Mouse (Mus musculus): ENCODE measurements around the gene Abca6.

Gene Abca6

DNA sequence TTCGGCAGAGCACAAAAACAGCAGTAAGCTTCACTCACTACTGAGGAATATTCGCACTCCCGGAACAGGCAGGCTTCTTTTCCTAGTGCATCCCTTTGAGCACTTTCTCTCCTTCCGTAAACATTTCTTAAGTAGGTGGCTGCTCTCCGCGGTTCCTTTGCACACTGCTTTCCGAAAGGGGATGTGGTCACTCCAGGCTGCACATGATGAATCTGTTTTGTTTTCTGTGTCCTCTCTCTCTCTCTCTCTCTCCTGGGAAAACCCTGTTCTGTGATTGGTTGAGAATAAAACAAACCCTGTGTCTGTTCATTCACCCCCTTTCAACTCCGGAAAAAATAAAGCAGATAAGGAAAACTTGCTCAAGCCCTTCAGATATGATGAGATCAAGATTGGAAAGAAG lies at the start of gene Abca6:
Gene Abca6, minus strand, starts transcription at position 243 of the 400 bp plus-strand sequence.
- no peak for DNase-seq

DNA sequence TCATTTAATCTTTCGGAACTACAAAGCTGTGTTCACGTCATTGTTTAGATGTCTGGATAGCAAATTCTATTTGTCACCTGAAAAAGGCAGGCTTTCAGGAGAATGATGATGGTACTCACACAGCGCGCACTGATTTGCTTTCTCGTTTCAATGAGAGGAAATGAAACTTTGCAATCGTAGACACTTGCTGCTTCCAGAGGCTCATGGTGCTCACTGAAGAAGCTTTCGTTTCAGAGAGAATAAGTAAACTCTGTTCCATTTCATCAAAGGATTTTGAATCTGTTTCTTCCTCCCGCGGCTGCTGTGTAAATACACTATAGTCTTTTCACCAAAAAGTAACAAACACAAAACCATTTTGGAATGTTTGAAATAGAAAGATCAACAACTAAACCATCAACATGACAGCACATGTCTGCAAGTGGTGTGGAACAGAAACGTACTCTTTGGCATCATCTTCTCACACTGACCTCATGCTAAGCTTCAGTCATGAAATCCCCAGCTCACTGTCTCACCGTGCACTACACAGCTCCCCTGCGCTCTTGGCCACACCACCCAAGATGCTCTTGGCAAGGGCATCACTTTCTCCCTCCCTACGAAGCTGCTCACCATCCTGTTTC lies 46.4 kb upstream of the Abca6 start:
- DNase-seq: no peak

DNA sequence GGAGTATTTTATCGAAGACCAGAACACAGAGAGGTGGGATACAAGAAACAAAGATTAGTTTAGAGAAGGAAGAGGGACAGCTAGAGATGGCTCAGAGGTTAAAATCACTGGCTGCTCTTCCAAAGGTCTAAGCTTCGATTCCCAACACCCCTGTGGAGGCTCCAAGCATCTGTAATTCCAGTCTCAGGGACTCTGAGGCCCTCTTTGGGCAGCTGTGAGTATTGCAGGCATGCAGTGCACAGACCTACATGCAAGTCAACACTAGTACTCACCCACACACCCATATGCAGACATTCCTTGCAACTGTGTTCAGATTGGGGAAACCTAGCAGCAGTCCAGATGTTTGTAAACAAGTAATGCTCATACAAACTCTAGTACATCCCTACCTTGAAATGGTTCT lies 39.0 kb upstream of the Abca6 start:
- DNase-seq: no peak

DNA sequence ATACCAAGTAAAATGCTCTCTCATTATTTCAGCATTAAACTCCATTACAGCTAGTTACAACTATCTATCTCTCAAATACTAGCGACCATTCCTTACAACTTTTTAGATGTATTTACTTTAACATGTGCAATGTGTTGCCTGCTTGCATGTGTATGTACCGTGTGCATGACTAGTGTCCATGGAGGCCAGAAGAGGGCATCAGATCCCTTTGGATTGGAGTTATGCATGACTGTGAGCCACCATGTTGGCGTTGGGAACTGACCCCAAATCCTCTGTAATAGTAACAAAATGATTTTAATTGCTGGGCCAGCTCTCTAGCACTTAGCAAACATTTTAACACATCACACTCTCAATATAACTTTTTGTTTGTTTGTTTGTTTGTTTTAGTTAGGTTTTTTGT lies 36.8 kb upstream of the Abca6 start:
- no peak for DNase-seq

DNA sequence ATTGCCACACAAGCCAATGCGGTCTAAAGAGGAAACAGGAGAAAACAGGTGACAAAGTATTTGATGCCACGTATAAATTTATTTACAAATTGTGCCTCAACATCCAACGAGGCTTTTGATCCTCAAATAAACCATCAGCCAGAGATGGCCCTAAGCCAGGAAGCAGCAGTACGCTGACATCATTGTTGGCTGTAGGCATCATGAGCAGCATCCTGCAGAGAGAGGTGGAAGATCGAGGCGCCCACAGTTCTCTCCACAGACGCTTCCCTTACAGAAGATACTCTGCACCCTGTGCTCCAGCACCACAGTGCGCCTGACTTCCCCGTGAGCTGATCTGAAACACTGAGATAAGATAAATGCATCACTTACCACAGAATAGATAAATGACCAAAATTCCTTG lies 36.1 kb upstream of the Abca6 start:
- peak; percentile 73 for DNase-seq

DNA sequence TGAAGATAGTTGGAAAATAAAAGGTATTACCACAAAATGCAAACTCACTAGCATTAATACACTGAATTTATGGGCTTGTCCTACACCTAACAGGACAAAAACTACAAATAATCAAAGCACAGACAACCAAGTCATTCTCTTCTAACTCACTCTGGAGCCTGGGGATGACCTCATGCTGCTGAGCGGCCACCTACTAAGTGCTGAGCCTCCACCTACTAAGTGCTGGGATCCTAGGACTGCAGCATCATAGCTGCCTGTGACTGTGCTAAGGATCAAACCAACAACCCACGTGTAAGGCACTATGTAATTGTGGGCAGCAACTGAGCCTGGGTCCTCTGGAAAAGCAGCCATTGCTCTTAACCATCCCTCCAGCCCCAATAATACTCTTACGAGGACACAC lies 34.8 kb upstream of the Abca6 start:
- no peak for DNase-seq

DNA sequence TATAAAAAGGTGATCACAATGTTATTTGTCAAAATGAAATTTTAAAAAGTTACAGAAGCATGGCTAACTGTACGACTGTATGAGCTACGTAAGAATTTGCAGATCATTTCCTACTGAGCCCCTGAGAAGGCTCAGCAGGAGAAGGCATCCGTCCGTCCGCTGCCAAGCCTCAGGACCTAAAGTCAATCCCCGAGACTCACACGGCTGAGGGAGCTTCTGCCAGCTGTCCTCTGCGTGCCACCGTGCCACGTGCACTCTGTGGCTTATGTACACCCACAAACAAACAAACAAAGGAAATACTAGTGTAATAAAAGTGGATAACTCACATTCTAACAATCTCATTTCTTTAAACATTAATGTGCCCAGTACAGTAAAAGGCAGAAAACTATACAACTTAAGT lies 33.3 kb upstream of the Abca6 start:
- DNase-seq: no peak

DNA sequence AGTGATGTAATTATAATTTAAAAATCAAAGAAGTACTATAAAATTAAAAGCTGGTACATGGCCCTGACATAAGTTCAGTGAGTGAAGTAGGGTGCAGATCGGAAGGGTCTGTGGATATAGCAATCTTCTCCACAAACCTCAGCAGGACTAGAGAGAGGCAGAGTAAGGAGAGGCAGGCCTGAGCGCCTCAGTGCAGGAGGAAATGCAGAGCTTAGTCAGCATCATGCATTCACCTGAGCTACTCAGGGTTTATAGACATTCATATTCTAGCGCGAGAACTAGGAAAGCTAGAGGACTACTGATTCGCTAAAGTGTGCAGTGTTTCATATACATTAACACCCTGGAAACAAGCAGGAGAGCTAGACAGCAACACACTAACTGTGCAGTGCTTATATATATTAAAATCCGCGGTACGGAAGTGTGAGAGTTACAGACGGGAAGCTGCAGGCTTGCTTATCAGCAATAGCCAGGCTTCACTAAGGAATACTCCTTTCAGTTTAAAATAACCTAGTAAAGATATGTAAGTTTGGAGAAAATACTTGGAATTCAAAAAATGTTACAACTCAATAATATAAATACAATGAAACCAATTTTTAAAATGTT lies 32.7 kb upstream of the Abca6 start:
- DNase-seq: no peak

DNA sequence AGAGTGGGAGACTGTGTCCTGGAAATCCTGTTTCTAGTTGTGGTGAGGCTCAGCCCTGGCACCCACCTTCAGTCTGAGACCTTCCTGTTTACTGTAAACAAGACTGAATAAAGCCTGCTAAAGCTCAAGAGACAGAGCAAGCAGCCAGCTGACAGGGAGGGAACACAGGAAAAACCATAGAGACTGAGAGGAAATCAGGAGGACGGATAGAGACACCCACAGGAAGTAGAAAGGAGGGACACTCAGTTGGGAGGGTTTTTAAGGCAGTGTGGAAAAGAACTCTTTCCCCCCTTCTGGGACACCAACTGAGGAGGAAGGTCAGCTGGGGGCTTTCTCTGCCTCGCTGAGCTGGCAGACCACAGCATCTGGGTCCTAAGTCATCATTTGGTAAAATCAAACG lies 23.2 kb upstream of the Abca6 start:
- DNase-seq: no peak

DNA sequence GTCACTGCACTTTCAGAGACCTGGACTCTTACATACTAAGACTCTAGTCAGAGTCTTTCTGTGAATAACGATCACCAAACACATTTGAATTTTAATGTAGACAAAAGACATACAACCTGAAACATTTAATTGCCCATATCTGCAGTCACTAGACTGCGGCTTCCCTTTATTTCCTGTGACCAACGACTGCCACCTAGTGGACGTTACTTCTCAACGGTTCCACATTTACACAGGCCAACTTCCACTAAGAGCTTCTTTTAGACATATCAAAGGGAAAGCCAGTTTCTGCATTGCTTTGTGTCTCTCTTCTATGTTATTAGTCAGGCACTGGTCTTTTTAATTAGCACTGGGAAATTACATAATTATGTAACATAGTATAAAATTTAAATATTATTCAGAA lies 20.2 kb upstream of the Abca6 start:
- peak; percentile 67 for DNase-seq

DNA sequence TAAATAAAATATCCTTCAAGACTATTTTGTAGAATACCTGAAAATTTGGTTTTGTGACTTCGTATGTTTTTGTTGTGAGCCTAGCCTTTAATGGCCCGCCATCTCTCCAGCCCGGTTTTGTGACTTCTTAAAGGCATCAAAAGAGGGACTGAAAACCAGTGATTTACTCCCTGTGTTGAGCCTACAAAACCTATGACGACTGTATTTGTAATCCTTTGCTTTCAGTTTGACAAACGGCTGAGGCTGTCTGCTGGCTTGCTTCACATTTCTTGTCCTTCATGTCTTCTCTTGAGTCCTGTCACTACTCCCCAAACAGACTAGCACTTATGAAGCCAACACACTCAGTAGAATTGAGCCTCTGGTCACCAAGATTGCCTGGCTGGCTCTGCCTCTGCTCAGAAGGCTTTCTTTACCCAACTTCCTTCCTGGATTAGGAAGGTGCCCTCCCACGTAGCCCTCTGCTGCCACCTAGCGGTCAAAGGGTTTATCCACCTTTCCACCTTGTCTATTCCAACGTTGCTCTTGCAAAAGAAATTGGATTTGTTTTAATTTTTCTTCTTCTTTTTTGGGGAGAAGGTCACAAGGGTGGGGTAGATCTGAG lies 16.8 kb upstream of the Abca6 start:
- DNase-seq: peak; percentile 75

DNA sequence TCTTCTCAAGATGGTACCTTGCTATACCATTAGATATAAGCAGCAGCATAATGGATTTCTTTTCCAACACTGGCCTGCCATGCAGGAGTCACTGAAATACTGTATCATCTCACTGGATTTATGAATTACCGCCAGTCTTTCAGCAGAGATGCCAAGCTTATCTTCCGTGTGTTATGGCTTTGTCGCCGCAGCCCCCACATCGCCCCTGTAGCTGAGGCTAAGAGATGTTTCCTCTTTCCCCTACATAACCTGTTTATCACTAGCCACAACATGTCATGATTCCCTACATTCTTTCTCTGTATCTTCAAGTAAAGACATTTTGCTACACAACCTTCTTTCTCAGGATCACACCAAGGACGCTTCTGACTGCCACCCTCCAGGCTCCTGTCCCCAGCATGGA lies 15.7 kb upstream of the Abca6 start:
- no peak for DNase-seq

DNA sequence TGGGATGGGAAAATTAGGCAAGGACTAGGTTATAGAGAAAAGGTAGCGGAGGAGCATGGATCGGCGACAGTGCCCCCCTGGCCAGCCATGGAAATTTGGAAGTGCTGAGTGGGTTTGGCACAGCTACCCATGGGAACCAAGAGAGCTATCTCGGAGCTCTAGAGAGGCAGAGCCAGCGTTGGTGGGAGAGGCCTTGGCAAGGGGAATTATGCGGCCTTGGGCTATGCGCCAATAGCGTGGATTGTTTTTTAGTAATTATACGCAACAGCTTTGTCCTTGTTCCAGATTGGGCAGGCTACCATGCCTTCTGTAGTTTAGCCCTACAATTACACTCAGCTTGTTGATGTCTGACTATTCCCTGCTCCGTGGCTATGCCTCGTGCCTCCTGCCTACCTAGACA lies 15.2 kb upstream of the Abca6 start:
- no peak for DNase-seq

DNA sequence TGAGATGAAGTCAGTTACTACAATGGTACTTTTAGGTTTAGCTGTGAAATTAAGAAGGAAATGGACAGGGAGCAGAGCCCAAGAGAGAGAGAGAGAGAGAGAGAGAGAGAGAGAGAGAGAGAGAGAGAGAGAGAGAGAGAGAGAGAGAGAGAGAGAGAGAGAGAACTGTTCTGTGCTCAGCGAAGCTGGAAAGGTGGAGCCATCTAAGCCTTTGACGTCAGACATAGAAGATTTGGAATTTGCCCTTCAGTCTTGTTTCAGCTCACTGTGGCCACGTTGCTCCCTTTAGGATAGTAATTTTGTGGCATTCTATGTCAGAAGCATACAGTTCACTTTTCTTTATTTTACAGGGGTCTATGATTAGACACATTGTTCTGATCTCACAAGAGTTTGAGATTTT lies 10.3 kb upstream of the Abca6 start:
- DNase-seq: no peak

DNA sequence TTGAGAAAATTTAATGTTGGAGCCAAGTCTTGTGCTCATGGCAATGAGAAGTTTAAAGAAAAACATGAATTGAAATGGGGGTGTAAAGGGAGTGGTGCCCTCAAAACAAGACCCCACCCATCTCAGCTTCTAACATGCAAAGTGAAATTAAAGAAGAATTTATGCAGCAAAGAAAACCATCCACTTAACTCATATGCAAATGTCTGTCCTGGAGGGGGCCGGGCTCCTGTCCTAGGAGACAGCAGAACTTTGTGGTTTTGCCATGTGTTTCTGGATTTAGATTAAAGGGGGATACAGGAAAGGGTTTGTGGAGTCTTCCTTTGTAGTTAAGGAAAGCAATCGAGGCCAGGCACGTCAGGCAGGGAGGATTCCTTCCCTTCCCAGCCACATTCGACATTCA lies 6.3 kb upstream of the Abca6 start:
- no peak for DNase-seq

DNA sequence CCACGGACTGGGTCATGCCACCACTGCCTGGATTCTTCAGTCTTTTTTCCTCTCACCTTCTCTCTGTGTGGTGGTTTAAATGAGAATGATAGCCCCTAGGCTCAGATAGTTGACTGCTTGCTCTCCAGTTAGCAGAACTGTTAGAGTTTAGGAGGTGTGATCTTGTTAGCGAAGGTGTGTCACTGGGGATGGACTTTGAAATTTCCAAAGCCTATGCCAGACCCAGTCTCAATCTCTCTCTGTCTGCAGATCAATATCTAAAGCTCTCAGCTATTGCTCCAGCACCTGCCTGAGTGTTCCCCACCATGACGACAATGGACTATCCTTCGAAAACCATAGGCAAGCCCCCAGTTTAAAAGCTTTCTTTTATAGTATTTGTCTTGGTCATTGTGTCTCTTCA lies 5.5 kb upstream of the Abca6 start:
- no peak for DNase-seq

DNA sequence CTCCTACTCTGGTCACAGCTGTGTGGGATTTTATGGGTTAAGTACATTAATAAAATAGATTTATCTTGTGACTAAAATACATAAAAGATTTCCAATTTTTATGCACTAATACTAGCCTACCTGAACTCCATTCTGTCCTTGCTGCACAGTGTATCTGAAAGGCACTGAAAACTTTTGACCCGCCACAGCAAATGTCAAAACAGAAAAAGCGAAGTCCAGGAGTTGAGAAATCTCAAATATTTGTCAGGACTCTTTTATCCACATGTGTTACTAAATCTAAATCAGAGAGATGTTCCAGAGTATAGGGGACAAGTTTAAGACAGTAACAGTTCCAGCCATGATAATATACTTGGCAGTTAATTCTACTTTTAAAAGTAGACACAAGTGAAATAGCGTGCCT lies 680 bp upstream of the Abca6 start:
- DNase-seq: no peak

DNA sequence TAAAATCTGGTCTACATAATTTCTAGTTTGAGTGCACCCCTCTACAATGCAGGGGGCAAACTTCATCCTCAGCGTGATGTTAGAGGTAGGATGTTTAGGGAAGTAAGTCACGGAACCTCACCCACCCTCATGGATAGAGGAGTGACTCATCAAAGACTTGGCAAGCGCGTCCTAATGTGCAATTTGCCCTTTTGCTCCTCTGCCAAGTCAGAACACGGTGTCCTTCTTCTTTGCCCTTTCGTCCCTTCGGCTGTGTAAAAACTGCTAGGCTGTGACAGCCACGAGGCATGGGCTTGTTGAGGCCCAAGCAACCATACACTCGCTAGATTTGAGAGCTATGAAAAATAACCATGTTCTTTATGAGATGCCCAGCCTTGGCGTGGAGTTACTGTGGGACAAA lies 6.8 kb downstream of the Abca6 start:
- DNase-seq: no peak

DNA sequence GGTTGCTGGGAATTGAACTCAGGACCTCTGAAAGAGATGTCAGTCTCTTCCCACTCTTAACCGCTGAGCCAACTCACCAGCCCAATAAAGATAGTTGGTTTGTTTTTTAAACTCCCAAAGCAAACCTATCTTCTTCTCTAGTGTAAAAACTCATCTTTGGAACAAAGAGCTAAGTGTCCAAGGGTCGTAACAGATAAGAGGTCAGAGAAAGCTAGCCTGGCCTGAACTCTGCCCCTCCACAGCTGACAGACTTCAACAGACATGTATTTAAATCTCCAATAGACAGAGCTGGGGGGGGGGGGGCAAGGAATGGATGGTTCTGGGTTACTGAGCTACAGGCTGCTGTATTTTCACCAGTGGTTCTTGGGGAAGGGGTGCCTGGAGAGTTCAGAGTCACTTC lies 14.1 kb downstream of the Abca6 start:
- DNase-seq: no peak

DNA sequence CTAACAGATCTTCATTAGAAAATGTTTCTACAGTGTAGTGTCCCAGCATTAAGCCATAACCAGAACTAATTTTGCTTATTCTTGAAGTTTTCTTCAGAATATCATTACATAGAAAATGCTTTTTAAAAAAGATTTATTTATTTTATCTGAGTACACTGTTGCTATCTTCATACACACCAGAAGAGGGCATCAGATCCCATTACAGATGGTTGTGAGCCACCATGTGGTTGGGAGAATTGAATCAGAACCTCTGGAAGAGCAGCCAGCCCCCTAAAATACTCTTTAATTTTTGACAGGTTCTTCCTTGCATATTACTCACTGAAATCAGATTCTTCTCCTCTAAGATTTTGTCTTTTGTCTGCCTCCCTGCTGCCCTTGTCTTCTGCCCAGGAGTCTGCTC lies 18.6 kb downstream of the Abca6 start:
- DNase-seq: no peak

DNA sequence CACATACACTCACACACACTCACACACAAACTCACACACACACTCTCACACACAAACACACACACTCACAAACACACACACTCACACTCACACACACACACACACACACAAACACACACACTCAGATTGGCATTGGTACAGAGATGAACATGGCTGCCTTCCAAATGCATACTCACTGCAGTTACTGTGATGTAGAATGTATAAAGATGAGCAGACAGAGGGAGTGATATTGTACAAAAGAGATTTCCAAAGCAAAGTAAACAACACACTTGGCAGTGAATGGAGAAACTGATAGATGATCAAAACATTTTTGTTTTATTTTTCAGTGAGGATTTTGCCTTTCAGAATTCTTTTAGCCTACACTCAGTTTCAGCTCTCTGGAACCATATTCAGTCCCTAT lies 34.5 kb downstream of the Abca6 start:
- no peak for DNase-seq

DNA sequence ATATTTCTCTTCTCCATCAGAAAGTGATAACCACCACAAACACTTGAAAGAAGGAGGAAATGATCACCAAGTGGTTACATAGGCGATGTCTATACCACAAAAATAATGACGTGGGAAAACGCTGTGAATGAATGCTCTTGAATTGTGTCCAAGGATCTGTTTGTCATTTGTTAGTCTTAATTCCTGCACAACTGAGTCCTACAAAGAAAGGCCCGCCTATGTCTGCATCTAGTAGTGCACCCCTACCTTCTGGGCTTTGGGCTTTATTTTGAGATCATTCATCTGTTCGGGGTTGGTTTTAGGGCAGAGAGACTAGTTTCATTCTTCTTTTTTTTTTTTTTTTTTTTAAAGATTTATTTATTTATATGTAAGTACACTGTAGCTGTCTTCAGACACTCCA lies 47.6 kb downstream of the Abca6 start:
- DNase-seq: no peak

DNA sequence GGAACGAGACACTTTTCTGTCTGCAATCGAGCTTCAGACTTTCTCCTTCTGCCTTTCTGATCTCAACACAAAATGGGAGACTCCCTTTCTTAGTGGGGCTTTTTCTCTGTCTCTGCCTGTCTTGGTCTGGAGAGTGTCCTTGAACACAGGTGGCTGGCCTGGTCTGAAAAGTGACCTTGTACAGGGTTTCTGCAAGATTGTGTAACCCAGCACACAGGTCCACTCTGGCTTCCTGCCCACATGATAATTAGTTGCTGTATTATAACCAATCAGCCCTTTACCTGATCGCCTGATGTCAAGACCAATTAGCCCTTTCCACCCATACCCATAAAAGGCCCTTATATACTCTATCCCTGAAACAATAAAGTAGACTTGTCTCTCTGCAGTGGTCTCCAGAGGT lies 52.7 kb downstream of the Abca6 start:
- no peak for DNase-seq

DNA sequence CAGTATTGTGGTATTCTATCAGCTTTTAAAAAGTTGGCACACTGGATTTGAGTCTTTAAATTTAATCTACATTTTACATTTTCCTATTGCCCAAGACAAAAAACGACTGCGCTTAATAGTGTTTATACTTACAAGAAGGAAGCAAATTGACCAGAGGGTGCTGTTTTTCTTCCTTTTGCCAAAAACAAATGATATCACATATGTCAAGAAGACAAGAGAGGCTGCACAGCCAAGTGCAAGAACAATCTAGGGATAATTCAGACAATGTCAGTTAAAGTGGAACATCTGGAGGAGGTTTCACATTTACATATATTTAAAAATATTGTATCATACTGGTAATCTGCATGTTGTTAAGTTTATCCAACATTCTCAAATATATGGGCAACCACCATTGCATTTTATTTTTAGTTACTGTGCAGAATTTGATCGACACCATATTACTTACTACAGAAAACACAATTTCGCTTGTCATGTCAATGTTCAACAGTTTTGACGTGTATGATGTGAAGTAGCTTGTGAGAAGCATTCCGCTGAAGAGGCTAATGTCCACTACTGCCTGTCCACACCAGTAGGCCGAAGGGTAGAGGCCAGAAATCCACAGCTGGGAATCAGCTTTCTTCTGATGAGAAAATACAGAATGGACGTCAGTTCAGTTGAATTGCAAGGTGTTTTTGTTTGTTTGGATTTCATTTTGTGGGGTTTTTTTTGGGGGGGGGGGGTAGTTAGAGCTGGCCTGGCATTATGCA lies 54.8 kb downstream of the Abca6 start:
- DNase-seq: no peak
